Mouse (Mus musculus) monocyte, adult 5-6 weeks (primary cell): Measurements from ENCODE around the gene Fkbpl. TPM values are rescaled to one million over a fixed set of nuclear protein-coding genes. Genes with fewer than 3 reads are reported as not detected.
A peak's percentile ranks its signal among the peaks of the same experiment; 100 is the strongest.

Experiments used
- ATAC-seq: fragments of 153-309, 156-312 bp; replicated peaks from 2 replicates; pipeline ENCODE4 v1.8.0; 2017; ENCODE audit warnings: mild to moderate bottlenecking; ENCODE audit not compliant: low TSS enrichment, insufficient number of reproducible peaks, severe bottlenecking, poor library complexity, low FRiP score
- total RNA-seq: library from RNA; stranded (forward); fragments of 200-1000, 200-491, 200-594 nt; gene quantifications from 3 replicates; pipeline ENCODE4 v1.2.3, GENCODE M21; 2017

Fkbpl gene
- total RNA-seq, 1 experiment from 2014 or later: 6.4 TPM

DNA sequence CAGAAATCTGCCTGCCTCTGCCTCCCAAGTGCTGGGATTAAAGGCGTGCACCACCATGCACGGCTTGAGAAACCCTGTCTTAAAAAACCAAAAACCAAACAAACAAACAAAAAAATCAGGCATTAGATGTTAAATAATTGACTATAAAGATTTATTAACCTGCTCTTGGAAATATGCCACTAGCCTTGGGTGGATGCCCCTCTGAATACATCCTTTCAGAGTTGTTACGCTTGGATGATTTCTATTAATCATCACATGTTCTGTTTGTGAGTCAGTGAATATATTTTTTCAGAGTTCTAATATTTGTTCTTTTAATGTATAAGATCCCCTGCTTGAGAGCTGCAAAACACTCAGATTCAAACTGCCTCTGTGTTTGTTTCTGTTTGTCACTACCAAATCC lies 19.6 kb upstream of the Fkbpl start:
- no peak for ATAC-seq

DNA sequence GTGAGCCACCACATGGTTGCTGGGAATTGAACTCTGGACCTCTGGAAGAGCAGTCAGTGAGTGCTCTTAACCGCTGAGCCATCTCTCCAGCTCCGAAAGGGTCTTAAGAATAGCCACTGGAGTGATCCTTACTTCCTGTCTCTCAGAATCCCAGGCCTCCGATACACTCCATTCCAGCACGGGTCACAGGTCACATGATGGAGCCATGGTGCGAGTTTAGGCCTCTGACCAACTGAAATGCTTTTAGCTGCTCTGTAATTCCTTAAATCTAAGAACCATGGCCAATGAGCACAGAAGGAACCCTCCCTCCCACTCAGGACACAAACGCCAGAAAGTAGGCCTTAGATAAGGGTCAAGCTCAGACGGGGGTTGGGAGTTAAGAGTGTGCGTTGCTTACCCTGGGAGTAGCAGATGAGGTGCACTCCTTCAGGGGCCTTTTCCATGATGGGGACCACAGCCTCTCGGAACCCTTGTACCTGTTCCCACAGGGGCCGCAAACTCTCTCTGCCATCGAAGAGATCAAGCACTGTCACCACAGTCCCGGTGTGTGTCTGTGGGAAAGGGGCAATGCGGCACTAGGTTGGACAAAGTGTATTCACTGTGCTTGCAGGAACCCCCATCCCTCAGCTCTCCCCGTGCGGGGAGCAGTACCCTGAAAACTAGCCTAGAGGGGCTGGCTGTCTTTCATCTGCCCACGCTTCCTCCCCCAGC lies 18.3 kb upstream of the Fkbpl start:
- ATAC-seq: no peak

DNA sequence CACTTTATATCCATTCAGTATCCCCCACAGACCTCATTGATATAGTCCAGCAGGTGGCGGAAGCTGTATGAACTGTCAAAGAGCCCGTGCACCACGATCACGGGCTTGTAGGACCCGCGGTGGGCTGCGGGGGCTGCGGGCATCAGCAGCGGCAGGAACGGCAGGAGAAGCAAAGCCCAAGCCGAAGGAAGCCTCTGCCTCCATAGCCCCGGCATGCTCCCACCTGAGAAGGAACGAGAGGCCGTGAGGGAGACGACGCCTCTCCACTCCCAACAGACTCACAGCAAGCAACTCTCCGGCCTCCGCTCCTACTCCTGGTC lies 17.8 kb upstream of the Fkbpl start:
- ATAC-seq: no peak

DNA sequence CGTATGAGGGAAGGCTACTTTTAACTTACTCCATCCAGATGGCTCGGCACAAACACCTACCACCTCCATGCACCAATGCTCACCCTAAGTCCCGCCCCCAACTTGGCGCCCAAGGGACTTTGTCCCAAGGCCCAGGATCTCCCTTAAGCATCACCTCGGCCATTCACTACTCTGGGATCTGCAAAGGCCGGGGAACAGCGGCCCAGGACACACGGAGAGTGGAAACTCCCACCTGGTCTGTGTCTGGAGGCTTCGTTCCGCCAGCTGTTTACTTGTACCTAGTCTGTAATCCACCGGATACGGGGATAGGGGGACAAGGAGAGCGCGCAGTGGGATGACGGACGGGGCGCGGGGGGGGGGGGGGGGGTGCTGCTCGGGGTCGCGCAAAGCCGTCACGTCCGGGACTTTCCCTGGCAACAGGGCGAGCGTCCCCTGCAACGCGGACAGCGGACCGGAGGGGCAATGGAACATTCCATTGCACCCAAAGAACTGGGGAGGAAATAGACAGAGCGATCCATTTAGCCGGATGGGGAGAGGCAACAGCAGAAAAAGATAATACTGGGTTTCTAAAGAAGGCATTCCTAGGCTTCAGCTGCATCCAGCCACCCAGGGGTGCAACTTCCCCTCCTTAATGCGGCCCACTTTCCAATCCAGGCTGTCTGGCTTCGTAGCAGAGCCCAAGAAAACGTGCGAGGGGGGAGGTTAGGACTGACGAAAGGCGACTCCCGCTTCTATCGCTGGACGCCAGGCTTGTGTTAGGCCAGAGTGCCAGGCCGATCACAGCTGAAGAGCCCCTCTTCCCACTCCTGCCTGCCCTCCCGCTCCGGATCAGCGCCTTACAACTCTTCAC lies 17.2 kb upstream of the Fkbpl start:
- ATAC-seq: peak; percentile 28; the same call in 1 of the 2 replicates

DNA sequence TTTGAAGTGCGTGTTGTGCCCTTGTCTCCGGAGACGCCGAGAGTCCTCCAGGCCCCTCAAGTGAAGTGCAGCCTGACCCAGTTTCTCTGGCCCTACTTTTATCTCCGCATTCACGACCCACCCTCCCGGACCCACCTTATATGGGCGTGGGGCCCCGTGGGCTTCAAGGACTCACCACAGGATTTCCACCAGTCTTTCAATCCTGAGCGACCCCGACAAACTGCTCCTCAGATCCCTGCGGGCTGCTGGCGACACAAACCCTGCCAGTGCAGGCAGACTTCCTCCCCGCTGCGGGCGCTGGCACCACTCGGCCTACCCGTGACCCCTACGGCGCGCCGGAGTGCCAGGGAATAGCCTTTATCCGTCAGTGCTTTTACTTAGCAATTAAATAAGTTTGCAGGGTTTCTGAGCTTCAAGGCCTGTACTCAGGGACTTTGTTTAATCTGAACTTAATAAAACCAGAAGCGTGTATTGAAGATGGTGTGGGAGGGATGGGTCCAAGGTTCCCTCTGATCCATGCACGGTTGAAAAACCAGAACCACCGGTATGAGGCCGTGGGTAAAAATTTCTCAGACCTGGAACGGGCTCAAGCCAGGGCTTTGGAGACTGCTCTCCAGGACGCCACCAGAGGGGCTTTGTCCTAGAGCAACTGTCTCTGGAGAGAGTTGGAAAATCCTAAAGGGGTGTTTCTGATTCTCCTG lies 16.5 kb upstream of the Fkbpl start, which contains the start of gene Ppt2:
Gene Ppt2, minus strand, starts transcription at position 568 of the 701 bp plus-strand sequence.
- ATAC-seq: no peak

DNA sequence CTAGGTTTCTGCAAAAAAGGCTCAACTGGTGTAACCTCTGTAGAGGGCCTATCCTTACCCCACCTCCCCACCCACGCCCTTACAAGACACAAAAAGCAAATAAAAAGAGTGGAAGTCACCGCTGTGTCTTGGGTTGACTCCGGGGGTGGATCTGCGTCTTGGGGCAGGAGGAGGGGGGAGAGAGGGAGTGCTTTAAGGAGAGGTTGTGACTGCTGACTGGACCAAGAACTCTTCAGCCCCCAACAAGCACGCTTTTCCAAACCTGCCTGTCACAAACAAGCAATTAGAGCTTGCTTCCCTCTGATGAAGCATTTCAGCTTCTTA lies 16.0 kb upstream of the Fkbpl start:
- no peak for ATAC-seq

DNA sequence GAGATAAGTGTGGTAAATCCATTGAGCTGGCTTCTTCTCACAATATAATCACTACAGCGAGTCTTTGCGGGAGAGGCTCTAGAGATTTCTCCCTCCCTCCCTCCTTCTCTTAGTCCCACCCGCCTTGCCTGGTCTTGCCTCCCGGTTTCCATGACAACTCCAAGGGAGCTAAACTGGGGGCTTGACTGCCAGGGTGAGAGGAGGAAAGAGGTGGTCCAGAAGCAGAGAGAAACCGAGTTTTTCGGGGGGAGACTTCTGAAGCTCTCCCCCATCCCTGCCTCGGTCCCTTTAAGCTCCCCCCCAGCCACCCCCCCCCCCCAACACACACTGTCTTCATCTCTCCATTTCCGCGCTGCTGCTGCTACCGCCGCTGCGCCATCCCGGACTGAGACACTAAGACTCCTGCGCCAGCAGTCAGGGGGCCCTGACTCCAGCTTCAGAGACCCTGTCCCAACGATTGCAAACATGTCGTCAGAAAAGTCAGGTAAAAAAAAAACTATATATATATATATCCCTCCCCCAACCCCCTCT lies 15.3 kb upstream of the Fkbpl start, which contains the start of gene Prrt1:
Gene Prrt1, plus strand, starts transcription at position 313 of the 531 bp plus-strand sequence.
- no peak for ATAC-seq

DNA sequence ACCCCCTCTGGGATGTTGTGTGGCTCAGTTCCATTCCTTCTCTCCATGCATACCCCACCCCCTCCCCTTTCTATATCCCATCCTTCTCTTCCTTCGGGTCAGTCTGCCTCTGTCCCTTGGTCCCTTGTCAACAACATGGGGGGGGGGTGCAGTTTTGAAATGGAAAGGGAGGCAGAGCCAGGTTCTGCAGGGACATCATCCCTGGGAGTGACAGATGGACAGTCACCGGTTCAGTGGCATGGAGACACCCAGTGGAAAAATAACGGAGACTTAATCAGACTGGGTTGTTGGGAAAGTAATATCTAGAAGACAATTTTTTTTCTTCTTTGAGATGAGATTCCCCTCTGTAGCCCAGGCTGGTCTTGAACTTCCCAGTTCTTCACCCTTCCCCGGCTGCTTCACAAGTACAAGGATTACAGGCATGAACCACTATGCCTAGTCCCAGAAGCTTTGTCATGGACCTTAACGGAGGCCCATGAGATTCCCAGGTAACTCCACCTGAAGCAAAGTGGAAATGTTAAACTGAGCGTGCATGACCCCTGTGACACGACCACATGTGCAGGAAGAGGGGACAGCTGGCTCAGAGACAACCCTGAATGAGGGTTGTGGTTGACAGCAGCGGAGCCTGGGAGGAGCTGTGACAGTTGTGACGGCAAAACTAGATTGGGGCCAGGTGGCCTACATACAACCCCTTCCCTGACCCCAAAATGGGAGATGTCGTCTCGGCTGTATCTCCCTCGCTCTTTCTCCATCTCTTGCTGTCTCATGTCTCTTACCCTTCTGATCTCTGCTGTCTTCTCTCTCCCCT lies 14.6 kb upstream of the Fkbpl start:
- ATAC-seq: no peak

DNA sequence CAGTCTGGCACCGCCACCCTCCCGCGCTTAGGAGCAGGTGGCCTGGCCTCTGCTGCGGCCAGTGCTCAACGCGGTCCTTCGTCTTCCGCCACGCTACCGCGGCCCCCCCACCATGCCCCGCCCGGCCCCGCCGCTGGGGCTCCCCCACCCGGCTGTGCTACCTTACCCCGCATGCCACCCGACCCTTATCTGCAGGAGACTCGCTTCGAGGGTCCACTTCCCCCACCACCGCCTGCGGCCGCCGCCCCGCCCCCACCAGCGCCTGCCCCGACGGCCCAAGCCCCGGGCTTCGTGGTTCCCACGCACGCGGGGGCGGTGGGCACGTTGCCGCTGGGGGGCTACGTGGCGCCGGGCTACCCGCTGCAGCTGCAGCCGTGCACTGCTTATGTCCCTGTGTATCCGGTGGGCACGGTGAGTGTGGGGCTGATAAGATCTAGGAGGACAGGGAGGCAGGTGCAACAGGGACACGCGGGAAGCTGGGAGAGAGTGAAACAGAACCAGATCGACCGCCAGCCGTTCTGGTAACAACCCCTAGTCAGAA lies 13.7 kb upstream of the Fkbpl start:
- no peak for ATAC-seq

DNA sequence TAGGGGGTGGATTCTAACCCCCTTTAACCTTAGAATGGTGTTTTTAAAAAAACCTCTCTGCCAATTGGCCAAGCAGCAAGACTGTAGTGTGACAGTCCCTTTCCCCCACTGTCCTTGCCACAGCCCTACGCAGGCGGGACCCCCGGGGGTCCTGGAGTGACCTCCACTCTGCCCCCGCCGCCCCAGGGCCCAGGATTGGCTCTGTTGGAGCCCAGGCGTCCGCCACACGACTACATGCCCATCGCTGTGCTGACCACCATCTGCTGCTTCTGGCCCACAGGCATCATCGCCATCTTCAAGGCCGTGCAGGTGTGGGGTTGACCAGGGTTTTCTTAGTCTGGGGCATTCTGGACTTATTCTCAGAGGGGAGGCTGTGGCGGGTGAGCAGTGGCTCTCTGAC lies 12.9 kb upstream of the Fkbpl start:
- no peak for ATAC-seq

DNA sequence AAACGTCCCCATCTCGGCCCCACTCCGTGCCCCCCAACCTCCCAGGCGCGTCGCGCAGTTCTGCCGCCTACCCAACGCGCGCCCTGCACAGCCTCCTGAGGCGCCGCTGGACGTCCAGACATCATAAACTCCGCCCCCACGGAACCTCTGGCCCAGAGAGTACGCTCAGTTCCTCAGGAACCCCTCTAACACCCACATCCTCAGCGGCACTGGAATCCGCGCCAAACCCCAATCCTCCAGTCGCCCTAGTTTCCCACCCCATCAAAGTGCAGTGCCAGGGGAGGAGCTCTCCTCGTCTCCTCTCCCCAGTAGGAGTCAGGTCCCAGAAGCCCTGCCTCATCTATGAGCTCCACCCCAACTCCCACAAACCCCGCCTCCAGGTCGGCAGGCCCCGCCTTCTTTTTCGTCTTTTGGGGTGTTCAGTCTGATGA lies 12.3 kb upstream of the Fkbpl start:
- peak; percentile 87 for ATAC-seq

DNA sequence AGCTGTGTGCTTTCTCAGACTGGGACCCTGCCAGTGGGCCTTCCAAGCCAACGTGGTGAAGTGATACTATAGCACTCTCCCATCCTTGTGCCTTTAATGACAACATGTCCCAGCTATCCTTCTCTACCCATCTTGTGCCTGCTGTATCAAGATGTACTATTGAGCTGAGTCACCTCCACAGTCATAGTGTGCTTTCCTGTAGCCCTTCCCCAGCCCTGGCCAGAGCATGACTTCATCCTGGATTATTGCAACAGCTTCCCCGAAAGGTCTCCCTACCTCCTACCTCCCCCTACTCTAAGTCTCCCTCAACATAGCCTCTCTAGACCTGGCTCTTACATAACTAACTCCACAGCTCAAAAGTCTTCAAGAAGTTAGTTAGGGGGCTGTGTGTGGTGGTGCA lies 8.9 kb upstream of the Fkbpl start:
- ATAC-seq: no peak

DNA sequence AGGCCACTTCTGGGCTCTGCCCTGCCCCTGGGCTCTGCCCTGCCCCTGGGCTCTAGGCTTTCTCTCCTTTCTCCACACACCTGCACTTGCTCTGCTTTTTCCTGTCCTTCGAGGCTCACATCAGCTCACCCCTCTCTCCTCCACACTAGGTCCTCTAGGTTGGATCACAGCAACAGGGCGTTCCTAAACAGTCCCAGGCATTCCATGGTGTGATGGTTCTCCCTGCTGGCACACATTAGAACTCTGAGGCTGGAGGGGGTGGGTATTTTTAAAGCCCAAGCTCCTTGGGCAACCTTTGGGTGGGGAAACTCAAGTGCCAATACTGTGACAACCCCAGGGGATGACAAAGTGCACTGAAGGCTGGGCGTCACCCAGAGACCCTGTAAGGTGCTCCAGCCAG lies 7.1 kb upstream of the Fkbpl start:
- ATAC-seq: no peak

DNA sequence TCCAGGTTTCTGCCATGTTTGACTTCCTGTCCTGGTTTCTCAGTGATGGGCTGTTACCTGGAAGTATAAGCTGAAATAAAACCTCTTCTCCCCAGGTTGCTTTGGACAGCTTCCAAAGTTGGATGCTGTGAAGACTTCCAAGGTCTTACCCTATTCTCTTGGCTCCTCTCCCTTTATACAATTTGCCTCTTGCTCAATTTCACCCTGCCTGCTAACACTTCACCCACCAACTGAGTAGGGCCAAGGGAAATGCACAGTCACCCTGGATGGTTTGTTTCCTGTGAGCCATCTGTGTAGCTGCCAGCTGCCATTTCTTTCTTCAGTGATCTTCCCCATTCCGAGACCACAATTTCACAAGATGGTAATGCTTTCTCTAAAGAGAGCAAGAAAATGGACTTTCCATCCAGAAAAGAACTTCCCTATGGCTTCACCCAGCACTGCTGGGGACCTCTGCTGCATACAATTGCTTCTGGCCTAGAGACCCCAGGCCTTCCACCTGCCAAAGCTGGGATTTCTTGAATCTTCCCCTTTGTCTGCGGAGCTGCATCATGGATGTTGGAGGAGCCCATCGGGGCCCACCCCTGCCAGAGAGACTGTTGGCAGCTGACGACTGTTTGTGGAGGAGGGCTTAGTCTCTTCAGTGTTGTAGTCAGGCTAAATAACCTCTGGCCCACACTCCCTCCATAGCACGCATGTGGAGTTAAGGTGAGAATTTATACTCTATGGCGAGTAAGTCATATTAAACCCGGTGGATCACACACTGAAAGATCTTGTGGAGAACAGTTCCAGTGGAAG lies 4.9 kb upstream of the Fkbpl start:
- peak; percentile 90 for ATAC-seq

DNA sequence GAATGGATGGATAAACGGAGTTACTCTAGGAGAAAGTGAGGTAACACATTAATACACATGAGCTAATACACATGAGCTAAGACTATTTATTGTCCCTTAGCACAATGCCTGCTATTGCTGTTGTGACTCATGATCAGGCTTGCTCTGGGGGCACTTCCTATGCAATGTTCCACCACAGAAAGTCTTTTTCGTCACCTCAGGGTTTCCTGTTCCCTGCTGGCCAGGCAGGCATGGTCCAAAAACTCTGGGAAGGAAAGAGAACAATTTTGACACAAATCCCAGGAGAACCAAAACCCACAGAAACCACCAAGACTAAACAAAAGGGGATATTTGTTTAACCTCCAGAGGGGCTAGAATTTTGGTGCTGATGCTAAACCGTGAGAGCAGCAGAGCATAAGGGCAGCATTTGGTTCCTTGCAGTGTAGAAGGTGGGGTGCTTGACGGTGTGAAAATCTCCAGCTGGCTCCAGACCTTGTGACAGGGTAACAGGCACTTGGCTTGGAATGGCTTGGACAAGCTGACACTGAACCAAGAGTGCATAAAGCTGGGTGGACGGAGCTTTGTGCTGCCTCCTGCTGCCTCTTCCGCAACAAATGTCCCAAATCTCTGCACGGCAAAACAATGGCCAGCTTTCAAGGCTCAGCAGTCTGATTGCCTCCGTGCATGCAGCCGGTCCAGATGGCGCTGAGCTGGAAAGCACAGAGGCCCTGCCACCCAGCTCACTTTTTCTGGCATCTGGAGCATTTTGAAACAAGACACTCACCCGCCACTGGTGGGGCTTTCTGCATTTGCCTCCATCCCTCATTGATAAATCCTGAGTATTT lies 3.6 kb upstream of the Fkbpl start:
- no peak for ATAC-seq

DNA sequence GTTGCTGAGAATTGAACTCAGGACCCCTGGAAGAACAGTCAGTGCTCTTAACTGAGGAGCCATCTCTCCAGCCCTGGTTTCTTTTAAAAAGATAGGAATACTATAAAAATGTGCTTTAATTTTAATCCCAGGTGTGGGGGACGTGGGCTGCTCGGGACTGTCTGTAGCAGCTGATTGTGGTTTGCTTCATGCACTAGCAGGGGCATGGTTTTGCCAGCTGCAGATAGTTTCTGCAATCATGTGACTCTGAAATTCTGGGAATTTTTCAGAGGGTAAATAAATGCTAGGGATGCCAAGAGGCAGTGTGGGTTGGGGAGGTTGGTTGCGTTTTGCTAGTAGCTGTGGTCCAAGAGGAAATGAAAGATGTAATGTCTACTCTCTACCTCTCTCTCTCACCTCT lies 2.6 kb upstream of the Fkbpl start:
- ATAC-seq: no peak

DNA sequence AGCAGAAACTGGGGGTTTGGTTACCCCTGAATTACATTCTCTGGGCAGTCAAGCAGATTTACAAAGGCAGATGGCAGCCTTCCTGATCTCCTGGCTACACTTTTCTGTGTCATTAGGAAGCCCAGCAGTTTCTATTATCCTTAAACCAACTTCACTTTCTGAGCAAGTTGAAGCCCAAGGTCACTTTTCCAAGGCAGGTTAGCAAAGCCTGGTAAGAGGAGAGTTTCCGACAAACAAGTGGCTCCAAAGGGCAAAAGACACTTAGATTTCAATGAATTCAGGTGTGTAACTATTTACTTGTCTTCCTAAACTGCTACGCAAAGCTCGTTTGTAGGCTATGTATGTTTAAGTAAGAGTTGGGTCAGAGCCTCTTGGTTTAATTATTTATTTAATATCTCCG lies 1.2 kb upstream of the Fkbpl start:
- ATAC-seq: no peak
